Mouse (Mus musculus) intestine, embryonic 14.5 days (tissue): ENCODE measurements around the gene Kansl2. TPM values are rescaled to one million over a fixed set of nuclear protein-coding genes. Genes with fewer than 3 reads are reported as not detected.
A peak's percentile ranks its signal among the peaks of the same experiment; 100 is the strongest.

Source experiments
- ATAC-seq: fragments of 200-750 bp; cut with Nextera tagmentation; replicated peaks from 2 replicates; pipeline ENCODE4 v1.8.0; 2017; ENCODE audit warnings: low read depth, moderate number of reproducible peaks, moderate TSS enrichment, moderate library complexity; ENCODE audit not compliant: low FRiP score, low TSS enrichment
- DNase-seq: peaks from one replicate; pipeline ENCODE4 v3.0.0-alpha.2; 2018; ENCODE audit warnings: low spot score
- H3K27ac ChIP-seq: fragments of 300-500 bp; sonication (generic); 2 replicates; pipeline ENCODE4 v1.5.1; 2014; ENCODE audit warnings: low read depth, mild to moderate bottlenecking, control low read depth
- H3K27me3 ChIP-seq: fragments of 300-500 bp; sonication (generic); replicated peaks from 2 replicates; pipeline ENCODE4 v1.6.1; 2014; ENCODE audit warnings: low read length, control low read depth; ENCODE audit not compliant: control insufficient read depth, insufficient read depth
- H3K36me3 ChIP-seq: fragments of 300-500 bp; sonication (generic); 2 replicates; pipeline ENCODE4 v1.6.1; 2014; ENCODE audit warnings: low read length, control low read depth; ENCODE audit not compliant: control insufficient read depth, insufficient read depth
- H3K4me1 ChIP-seq: fragments of 300-500 bp; sonication (generic); replicated peaks from 2 replicates; pipeline ENCODE4 v1.6.1; 2014; ENCODE audit warnings: low read length, control low read depth, mixed read lengths; ENCODE audit not compliant: control insufficient read depth, insufficient read depth
- H3K4me2 ChIP-seq: fragments of 300-500 bp; sonication (generic); 2 replicates; pipeline ENCODE4 v1.6.1; 2014; ENCODE audit warnings: low read length
- H3K4me3 ChIP-seq: fragments of 300-500 bp; sonication (generic); 2 replicates; pipeline ENCODE4 v1.5.1; 2014; ENCODE audit warnings: low read depth, low read length, control low read depth, mixed read lengths
- H3K9ac ChIP-seq: fragments of 300-500 bp; sonication (generic); 2 replicates; pipeline ENCODE4 v1.6.1; 2014; ENCODE audit warnings: mild to moderate bottlenecking, low read length
- H3K9me3 ChIP-seq: fragments of 300-500 bp; sonication (generic); 2 replicates; pipeline ENCODE4 v1.6.1; 2016; ENCODE audit warnings: low read length, control low read depth; ENCODE audit not compliant: control insufficient read depth
- WGBS: fragments of 180-500 bp; shearing (Covaris S2); extraction: QIAGEN DNeasy Blood & Tissue Kit; methylation state at CpG from one replicate; pipeline ENCODE4 v1.1.7; 2014; 5-methylcytosine and 5-hydroxymethylcytosine counted together
- polyA plus RNA-seq: library from polyadenylated mRNA; unstranded; fragments of >200 nt; fragmentation: Nextera tagmentation; extraction: Ambion mirVana; gene quantifications from 2 replicates; pipeline ENCODE4 v1.2.1, GENCODE M21; 2014

Kansl2 gene
- polyA plus RNA-seq, 1 experiment from 2014 or later = 97.3 TPM

DNA sequence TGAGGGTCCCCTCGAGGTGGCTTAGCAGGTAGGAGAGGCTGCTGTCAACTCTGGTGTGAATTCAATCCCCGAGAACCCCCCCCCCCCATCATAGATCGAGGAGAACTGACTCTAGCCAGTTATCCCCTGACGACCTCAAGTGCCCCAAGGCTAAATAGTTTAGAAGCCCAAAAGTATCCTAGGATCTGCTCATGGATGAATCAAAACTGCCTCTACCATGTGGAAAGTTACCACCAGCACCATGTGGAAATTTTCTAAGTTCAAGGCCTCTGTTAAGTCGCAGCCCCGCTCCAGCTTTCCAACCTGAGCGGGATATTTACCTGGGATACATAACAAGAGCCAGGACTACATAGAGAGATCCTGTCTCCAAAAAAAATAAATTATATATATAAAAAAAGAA, 35.2 kb upstream of the Kansl2 start:
- 66% methylated on average over 7 of the region's 7 CpGs for WGBS

DNA sequence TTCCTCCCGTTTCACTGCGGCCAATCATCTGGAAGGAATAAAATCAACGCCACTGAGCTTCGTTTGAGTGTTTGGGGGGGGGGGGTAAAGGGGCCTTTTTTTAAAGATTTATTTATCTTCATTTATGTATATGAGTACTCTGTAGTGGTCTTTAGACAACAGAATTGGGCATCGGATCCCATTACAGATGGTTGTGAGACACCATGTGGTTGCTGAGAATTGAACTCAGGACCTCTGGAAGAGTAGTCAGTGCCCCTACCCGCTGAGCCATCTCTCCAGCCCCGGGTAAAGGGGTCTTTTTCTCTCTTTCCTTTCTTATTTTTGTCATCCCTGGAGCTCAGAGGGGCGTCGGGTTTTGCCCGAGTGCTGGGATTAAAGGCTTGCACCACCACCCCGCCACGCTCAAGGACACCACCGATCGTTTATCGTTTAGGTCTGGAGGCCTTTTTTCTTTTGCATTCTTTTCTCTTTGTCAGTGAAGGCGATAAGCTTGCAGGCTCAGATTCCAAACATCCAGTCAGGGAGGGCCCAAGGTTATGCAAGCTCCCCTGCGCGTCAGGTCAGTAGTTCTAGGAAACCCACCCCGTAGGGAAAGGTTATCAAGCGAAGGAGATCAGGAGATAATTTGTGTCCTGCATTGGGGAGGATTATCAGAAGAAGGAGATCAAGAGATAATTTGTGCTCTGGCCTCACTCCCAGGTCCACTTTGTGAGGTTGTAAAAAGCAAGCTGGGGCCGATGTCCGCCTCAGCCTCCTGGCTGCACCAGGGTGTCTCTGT, 34.4 kb upstream of the Kansl2 start:
- peak; percentile 5; the same call in 1 of the 2 replicates for ATAC-seq
- WGBS = 5% methylated on average over 22 of the region's 22 CpGs

More for the DNA sequence above, 35.2 kb upstream of the Kansl2 start:
- DNase-seq (no peak), ATAC-seq (no peak)
- H3K4me1 ChIP-seq = peaks cover 19% of the 10 kb centered on the region
- H3K27me3 ChIP-seq = no peaks in the 10 kb centered on the region
- peak overlapping the region; percentile 76 for H3K4me2 ChIP-seq
- peaks cover 7% of the 10 kb centered on the region; the same call in 1 of the 2 replicates for H3K36me3 ChIP-seq
- no peaks in the 10 kb centered on the region for H3K9me3 ChIP-seq
- H3K4me3 ChIP-seq = no peak overlapping the region
- H3K9ac ChIP-seq = peak overlapping the region; percentile 94
- H3K27ac ChIP-seq = no peak overlapping the region

DNA sequence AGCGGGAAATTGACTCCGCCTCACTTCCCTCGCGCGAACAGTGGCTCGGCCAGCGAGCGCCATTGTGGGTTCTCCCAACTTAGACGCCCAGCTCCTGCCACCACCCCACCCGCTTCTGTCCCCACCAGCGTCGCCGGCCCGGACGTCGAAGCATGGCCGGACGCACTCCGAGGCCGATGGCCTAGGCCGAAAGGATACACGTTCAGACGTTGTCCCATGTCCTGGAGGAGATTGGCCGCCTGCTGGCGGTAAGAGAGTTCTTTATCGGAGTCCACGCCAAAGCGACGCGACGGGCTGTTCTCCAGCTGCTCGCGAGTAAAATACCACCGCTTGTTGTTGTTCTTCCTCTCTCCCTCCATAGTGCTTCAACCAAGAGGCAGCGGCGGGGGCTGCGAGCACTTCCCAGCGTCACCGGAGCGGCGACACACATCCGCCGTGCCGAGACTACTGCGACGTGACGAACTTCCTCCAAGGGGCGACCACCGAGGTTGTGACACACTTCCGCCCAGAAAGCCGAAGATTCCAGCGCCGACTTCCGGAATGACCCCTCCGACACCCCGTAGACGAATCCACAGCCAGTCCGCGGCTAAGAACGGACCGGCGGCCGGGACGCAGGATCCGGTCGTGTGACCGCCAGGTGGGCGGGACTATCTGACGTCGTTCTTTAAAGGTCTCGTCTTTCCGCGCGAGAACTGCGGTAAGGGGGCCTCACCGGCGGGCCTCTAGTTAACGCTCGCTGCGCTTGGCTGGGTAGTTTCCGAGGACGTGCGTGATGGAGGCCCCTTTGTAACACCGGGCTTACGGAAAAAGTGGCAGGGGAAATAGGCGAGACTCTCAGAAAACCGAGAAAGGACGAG, 33.4 kb upstream of the Kansl2 start:
- peak overlapping the region; percentile 94 for H3K9ac ChIP-seq
- peak overlapping the region; percentile 78 for H3K4me3 ChIP-seq
- peak; percentile 95 for ATAC-seq
- H3K4me1 ChIP-seq = peaks cover 19% of the 10 kb centered on the region
- peak overlapping the region; percentile 95 for H3K27ac ChIP-seq
- no peaks in the 10 kb centered on the region for H3K9me3 ChIP-seq
- WGBS = under 1% methylated on average over 88 of the region's 88 CpGs
- peak; percentile 99 for DNase-seq
- peak overlapping the region; percentile 98 for H3K4me2 ChIP-seq
- no peaks in the 10 kb centered on the region for H3K27me3 ChIP-seq
- H3K36me3 ChIP-seq = peaks cover 18% of the 10 kb centered on the region

More for the DNA sequence above, 34.4 kb upstream of the Kansl2 start:
- peak overlapping the region; percentile 94 for H3K9ac ChIP-seq
- no peaks in the 10 kb centered on the region for H3K9me3 ChIP-seq
- H3K4me3 ChIP-seq = peak overlapping the region; percentile 78
- peaks cover 19% of the 10 kb centered on the region for H3K4me1 ChIP-seq
- peak overlapping the region; percentile 76 for H3K4me2 ChIP-seq
- H3K36me3 ChIP-seq = peaks cover 11% of the 10 kb centered on the region
- peak; percentile 67 for DNase-seq
- H3K27ac ChIP-seq = peak overlapping the region; percentile 94
- no peaks in the 10 kb centered on the region for H3K27me3 ChIP-seq

DNA sequence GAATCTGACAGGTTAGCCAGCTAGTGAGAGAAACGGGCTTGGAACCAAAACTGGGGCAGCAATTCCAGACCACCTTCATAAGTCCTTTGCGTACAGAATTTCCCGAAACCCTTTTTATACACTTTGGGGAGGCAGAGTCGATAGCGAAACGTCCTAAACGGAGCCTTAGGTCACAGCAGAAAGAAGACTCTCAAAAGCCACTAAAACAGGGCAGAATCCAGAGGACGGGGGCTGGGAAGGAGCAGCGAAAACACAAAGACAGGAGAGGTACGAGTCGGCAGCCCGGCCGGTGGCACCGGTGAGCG, 32.9 kb upstream of the Kansl2 start:
- ATAC-seq = no peak
- under 1% methylated on average over 15 of the region's 15 CpGs for WGBS
- Histone ChIP-seq H3K9me3 (no peaks in the 10 kb centered on the region), H3K4me2 (peak overlapping the region; percentile 98), H3K36me3 (peaks cover 18% of the 10 kb centered on the region), H3K27ac (peak overlapping the region; percentile 95), H3K9ac (peak overlapping the region; percentile 93), H3K4me3 (peak overlapping the region; percentile 78), H3K27me3 (no peaks in the 10 kb centered on the region), H3K4me1 (peaks cover 19% of the 10 kb centered on the region)
- DNase-seq = no peak

DNA sequence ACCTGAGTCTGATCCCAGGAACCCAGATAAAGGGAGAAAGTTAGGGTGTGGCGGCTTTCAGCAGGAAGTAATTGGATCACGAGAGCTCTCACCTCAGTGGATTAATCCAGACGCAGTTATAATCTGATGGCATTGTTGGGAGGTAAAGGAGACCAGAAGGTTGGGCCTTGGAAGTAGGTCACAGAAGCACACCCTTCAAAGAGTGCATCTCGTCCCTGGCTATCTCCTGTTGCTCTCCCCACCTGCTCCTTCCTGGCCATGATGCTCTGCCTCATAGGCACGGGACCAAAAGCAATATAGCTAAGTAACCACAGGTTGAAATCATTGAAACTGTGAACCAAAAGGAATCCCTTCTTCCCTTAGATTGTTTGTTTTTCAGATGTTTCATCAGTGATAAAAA, 23.1 kb upstream of the Kansl2 start:
- Histone ChIP-seq H3K9me3 (no peaks in the 10 kb centered on the region), H3K4me1 (no peaks in the 10 kb centered on the region), H3K4me2 (no peak overlapping the region), H3K4me3 (no peak overlapping the region), H3K9ac (no peak overlapping the region), H3K27me3 (no peaks in the 10 kb centered on the region), H3K27ac (no peak overlapping the region), H3K36me3 (peaks cover 73% of the 10 kb centered on the region)
- WGBS = 88% methylated on average over 5 of the region's 5 CpGs
- DNase-seq (no peak), ATAC-seq (no peak)

DNA sequence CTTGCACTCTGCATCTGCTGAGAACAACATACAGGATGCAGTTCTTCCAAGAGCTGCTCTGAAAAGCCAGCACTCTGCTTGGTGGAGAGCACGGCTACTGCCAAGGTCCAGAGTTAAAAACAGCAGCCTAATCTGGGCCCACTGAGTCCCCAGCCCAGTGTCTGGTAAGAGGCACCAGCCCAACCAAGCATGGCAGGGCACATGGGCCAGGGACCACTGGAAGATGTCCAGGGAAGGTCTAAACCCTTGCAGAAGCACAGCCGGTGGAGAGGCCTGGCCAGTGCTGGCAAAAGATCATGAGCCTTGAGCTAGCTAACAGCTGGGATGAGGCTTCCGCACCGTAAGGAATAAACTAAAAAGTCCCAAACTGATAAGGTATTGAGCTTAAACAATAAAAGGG, 21.8 kb upstream of the Kansl2 start:
- H3K36me3 ChIP-seq = peaks cover 87% of the 10 kb centered on the region
- H3K4me3 ChIP-seq = no peak overlapping the region
- no peak overlapping the region for H3K4me2 ChIP-seq
- H3K27ac ChIP-seq = no peak overlapping the region
- ATAC-seq (no peak), DNase-seq (no peak)
- H3K9me3 ChIP-seq = no peaks in the 10 kb centered on the region
- H3K9ac ChIP-seq = no peak overlapping the region
- no peaks in the 10 kb centered on the region for H3K4me1 ChIP-seq
- H3K27me3 ChIP-seq = no peaks in the 10 kb centered on the region
- 92% methylated on average over 4 of the region's 4 CpGs for WGBS

DNA sequence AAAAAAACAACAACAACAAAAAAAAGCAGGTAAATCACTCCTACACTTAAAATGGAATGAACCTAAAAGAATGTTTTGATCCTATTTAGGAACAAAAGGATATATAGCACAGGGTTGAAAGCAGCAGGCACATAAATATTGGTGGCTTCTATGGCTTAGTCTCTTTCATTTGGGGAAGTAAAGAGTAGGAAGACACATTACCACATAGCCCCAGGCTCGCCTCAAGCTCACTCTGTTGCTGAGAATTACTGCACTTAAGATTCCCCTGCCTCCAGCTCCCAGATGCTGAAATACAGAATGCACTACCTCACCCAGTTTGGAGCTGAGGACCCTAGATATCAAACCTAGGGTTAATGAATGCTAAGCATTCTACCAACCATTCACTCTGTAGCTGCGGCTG, 18.7 kb upstream of the Kansl2 start:
- Histone ChIP-seq H3K9me3 (no peaks in the 10 kb centered on the region), H3K4me3 (no peak overlapping the region), H3K36me3 (peaks cover 90% of the 10 kb centered on the region), H3K4me2 (no peak overlapping the region), H3K4me1 (no peaks in the 10 kb centered on the region), H3K27me3 (no peaks in the 10 kb centered on the region), H3K27ac (no peak overlapping the region), H3K9ac (no peak overlapping the region)
- 95% methylated on average over 2 of the region's 2 CpGs for WGBS
- no peak for ATAC-seq
- no peak for DNase-seq

DNA sequence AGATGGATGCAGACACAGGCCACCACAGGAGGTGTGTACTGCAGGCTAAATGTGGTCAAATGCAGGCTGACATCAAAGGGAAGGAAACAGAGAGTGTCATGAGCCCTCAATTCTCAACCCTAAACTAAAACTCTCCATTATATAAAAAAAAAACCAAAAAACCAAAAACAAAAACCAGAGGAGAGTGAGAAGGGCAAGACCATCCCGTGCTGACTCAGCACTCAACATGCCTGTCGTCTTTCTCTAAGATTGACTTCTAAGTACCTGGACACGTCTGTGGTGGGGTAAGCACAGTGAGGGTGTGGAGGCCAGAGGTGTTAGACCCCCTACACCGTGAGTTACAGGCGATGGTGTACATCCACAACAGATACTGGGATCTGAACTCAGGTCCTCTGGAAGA, 12.8 kb upstream of the Kansl2 start:
- DNase-seq = no peak
- Histone ChIP-seq H3K36me3 (peaks cover 93% of the 10 kb centered on the region), H3K27ac (no peak overlapping the region), H3K9ac (no peak overlapping the region), H3K4me1 (no peaks in the 10 kb centered on the region), H3K27me3 (no peaks in the 10 kb centered on the region), H3K9me3 (no peaks in the 10 kb centered on the region), H3K4me3 (no peak overlapping the region), H3K4me2 (no peak overlapping the region)
- 90% methylated on average over 5 of the region's 5 CpGs for WGBS
- no peak for ATAC-seq
